Mouse (Mus musculus): Measurements from ENCODE around the gene Vcp.

- TF ChIP-seq POLR2A (IDR thresholded peaks at IDR 0.05; ENCODE audit: low read depth, low read length): no peak
- no peak for TF ChIP-seq CTCF (conservative IDR thresholded peaks at IDR 0.05; ENCODE audit: insufficient read depth, insufficient read length, low read depth, low read length)
These were observed 43.0 kb downstream of the Vcp start for GRCm38 (mm10) chr4:42957306-42957705.
